Mouse (Mus musculus) neural tube, embryonic 12.5 days (tissue): ENCODE results near the gene Wdr61. TPM values are rescaled to one million over a fixed set of nuclear protein-coding genes. Genes with fewer than 3 reads are reported as not detected.
A peak's percentile ranks its signal among the peaks of the same experiment; 100 is the strongest.
"Not testable (repeated sequence)": the region's sequence is repeated elsewhere in the genome, so short reads cannot be mapped to it uniquely, and the experiment has no call there.

Experiments
- ATAC-seq: fragments of 200-750 bp; cut with Nextera tagmentation; 2 replicates; pipeline ENCODE4 v1.8.0; 2017; ENCODE audit warnings: low read depth, mild to moderate bottlenecking, moderate TSS enrichment, moderate library complexity; ENCODE audit not compliant: low FRiP score
- H3K27ac ChIP-seq: fragments of 300-500 bp; sonication (generic); 2 replicates; pipeline ENCODE4 v1.5.1; 2016
- H3K27me3 ChIP-seq: fragments of 300-500 bp; sonication (generic); replicated peaks from 2 replicates; pipeline ENCODE4 v1.6.1; 2016; ENCODE audit warnings: mild to moderate bottlenecking
- H3K36me3 ChIP-seq: fragments of 300-500 bp; sonication (generic); 2 replicates; pipeline ENCODE4 v1.6.1; 2016; ENCODE audit warnings: mild to moderate bottlenecking
- H3K4me1 ChIP-seq: fragments of 300-500 bp; sonication (generic); 2 replicates; pipeline ENCODE4 v1.6.1; 2016
- H3K4me2 ChIP-seq: fragments of 300-500 bp; sonication (generic); replicated peaks from 2 replicates; pipeline ENCODE4 v1.6.1; 2016; ENCODE audit warnings: mild to moderate bottlenecking
- H3K4me3 ChIP-seq: fragments of 300-500 bp; sonication (generic); 2 replicates; pipeline ENCODE4 v1.5.1; 2016
- H3K9ac ChIP-seq: fragments of 300-500 bp; sonication (generic); 2 replicates; pipeline ENCODE4 v1.6.1; 2016; ENCODE audit warnings: mild to moderate bottlenecking
- H3K9me3 ChIP-seq: fragments of 300-500 bp; sonication (generic); 2 replicates; pipeline ENCODE4 v1.6.1; 2016; ENCODE audit warnings: mild to moderate bottlenecking
- WGBS: fragments of 180-500 bp; shearing (Covaris S2); methylation state at CpG from one replicate; pipeline ENCODE4 v1.1.7; 2016; 5-methylcytosine and 5-hydroxymethylcytosine counted together
- polyA plus RNA-seq: library from polyadenylated mRNA; unstranded; fragments of >200 nt; fragmentation: Nextera tagmentation; extraction: Ambion mirVana; gene quantifications from 2 replicates; pipeline ENCODE4 v1.2.1, GENCODE M21; 2016

Gene Wdr61
- polyA plus RNA-seq, 1 experiment from 2014 or later, result 114 TPM

DNA sequence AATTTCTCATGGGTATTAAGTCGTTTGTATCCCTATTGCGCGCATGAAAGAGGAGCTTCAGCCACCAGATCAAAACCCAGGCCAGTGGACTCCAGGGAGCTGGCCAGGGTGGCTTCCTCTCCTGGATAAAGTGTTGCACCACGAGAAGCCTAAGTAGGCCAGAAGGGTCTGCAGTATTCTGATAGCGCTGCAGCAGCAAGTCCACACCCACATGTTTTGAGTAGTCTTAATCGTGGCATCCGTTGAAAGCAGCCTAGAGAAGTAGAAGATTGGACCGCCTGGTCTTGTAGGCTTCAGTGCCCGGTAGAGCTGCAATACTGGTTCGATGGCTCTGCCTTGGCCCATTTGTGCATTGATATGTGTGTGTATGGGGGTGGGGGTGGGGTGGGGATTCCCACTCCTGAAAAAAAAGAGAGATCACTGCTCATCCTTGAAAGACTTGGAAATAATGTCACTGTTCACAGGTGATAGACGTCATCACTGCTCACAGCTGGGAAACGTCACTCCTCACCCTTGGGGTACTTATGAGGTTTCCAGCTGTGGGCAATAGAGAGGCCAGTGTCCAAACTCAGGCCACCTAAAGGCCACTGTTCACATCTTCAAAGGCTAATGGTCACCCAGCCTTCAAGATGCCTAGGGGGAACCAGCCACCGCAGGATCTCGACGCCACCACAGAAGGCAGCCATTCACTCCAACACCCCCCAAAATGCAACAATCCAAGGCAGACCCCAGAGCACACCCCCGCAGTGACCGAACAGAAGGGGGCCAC lies 35.8 kb downstream of the Wdr61 start, which contains the start of gene Dnaja4:
Gene Dnaja4 (plus strand): TSS at position 556 of the 769 bp plus-strand sequence.
- peak; percentile 49 for ATAC-seq
- Histone ChIP-seq H3K9ac (peak within 1 kb of the TSS; percentile 62), H3K27ac (no peak within 1 kb of the TSS), H3K36me3 (no peaks in the 10 kb centered on the region), H3K4me1 (0 out of 2 replicates have a peak, but pooled peaks cover 16% of the 10 kb centered on the region), H3K9me3 (no peaks in the 10 kb centered on the region), H3K27me3 (peaks cover 33% of the 10 kb centered on the region), H3K4me3 (peak within 1 kb of the TSS; percentile 65), H3K4me2 (peak within 1 kb of the TSS; percentile 94)
- 67% methylated on average over 17 of the region's 17 CpGs for WGBS

DNA sequence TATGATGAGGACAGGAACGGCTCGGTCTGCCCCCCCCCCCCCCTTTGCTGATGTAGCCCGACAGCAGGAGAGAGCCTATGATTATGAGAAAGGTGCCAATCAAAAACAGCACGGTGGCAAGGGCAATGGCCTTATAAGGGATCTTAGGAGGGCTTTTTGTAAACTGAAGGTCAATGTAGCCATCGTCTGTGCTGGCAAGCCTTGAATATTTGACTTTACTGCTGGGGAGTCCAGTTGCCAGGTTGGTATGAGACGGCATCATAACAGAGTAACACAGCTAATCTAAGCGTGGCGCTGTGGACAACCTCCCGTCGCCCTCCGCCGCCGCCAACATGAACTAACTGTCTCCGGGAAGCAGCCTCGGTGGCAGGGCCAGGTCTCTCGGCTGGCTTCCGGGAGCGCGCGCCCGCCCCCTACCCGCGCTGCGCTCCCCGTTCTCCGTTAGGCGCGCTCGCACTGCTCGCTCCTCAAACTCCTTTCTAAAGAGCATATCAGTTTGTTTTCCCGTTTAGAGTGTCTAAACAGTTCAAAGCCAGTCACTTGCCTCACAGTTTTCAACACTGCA lies 43.0 kb downstream of the Wdr61 start:
- 0 out of 2 replicates have a peak, but pooled peaks have one; percentile 37 for ATAC-seq
- 6% methylated on average over 31 of the region's 31 CpGs for WGBS
- H3K9ac ChIP-seq, result 0 out of 2 replicates have a peak overlapping the region, but pooled peaks have one; percentile 39

DNA sequence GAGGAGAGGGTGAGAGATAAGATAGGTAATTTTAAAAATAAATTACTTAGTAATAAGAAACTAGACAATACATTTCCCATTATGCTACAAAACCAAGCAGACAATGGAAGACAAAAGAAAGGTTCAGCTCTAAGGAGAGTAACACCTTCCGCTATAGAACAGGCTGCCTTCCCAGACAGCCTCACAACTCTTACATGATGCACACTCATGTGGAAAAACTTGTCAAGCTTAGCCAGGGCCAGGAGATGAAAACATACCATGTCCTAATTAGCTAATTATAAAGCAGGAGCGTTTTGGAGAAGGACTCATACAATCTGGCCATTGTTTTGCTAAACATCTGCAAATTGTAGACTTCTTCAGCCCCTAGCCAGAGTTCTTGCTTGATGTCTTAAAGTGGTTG lies 43.6 kb downstream of the Wdr61 start:
- not testable (repeated sequence) for H3K27me3 ChIP-seq, H3K4me3 ChIP-seq, H3K9me3 ChIP-seq, H3K4me2 ChIP-seq, H3K27ac ChIP-seq, H3K4me1 ChIP-seq, ATAC-seq, H3K36me3 ChIP-seq, H3K9ac ChIP-seq
- 84% methylated on average over 2 of the region's 2 CpGs for WGBS

More for the DNA sequence above, 43.0 kb downstream of the Wdr61 start:
- Histone ChIP-seq H3K4me2 (peak overlapping the region; percentile 62), H3K4me3 (peak overlapping the region; percentile 18)
- not testable (repeated sequence) for H3K27me3 ChIP-seq, H3K27ac ChIP-seq, H3K9me3 ChIP-seq, H3K36me3 ChIP-seq, H3K4me1 ChIP-seq

DNA sequence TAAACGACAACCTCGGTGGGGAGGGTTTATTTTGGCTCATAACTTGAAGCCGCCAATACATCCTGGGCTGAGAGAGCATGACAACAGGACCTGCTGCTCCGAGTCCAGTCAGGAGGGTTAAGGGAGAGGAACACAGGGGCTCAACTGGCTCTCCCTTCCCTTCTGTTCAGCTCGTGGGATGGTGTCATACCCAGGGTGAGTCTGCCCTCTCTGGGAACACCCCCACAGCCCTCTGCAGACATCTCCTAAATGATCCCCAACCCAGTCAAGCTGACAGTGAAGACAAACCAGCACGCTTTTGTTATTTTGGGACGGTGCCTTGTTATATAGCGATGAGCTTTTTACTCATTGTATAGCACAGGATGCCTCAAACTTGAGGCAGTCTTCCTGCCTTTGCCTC lies 44.9 kb downstream of the Wdr61 start:
- no peak for ATAC-seq
- Histone ChIP-seq H3K9me3 (no peaks in the 10 kb centered on the region), H3K27ac (no peak overlapping the region), H3K4me3 (no peak overlapping the region), H3K4me2 (no peak overlapping the region), H3K36me3 (no peaks in the 10 kb centered on the region), H3K27me3 (peaks cover 3% of the 10 kb centered on the region; the same call in 1 of the 2 replicates), H3K9ac (no peak overlapping the region), H3K4me1 (no peaks in the 10 kb centered on the region)
- 76% methylated on average over 8 of the region's 8 CpGs for WGBS

DNA sequence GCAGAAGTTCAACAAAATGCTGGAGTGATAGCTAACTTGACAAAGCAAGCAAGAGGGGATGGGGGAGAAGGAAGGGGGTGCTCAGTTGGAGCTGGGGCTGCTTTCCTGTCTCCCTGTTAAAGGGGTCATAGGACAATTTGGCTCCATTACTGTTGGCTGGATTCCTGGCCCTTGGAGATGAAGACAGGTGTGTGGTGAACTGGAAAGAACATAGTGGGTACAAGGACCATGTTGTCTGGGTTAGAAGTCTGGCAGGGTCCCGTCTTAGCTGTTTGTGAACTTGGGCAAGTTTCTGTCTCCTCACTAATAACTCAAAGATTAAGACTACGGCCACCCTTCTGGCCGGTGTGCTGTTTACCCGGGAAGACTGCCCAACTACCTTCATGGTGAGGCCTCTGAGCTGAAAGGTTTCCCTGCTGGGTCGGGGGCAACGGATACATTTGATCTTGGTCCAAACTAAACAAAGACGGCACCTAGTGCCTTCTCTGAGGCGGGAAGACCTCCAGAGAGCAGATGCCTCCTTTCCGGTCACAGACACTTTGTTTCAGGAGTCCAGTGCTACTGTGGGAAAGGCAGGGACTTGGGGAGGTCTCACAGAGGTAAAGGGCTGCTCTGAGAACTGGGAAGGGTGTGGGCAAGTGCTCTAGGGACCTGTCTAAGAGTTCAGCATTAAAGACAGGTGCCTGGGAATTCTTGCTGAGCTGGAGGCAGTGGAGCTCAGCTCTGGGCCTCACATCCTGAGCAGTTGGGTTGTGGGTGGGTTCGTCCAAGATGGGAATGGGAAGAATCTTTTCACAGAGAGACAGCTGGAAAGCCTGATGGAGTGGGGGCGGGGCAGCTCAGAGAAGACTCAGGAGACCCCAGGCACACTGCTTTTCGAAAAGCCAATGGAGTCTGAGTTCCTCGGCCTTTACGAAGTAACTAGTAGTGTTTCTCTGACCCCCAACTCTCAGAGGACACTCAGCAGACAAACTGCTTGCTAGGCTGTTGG lies 46.8 kb downstream of the Wdr61 start:
- Histone ChIP-seq H3K4me3 (no peak overlapping the region), H3K27me3 (no peaks in the 10 kb centered on the region; the same call in 1 of the 2 replicates), H3K4me1 (no peaks in the 10 kb centered on the region), H3K4me2 (no peak overlapping the region), H3K9ac (no peak overlapping the region), H3K36me3 (no peaks in the 10 kb centered on the region), H3K9me3 (no peaks in the 10 kb centered on the region), H3K27ac (no peak overlapping the region)
- ATAC-seq, result no peak
- 63% methylated on average over 14 of the region's 14 CpGs for WGBS

DNA sequence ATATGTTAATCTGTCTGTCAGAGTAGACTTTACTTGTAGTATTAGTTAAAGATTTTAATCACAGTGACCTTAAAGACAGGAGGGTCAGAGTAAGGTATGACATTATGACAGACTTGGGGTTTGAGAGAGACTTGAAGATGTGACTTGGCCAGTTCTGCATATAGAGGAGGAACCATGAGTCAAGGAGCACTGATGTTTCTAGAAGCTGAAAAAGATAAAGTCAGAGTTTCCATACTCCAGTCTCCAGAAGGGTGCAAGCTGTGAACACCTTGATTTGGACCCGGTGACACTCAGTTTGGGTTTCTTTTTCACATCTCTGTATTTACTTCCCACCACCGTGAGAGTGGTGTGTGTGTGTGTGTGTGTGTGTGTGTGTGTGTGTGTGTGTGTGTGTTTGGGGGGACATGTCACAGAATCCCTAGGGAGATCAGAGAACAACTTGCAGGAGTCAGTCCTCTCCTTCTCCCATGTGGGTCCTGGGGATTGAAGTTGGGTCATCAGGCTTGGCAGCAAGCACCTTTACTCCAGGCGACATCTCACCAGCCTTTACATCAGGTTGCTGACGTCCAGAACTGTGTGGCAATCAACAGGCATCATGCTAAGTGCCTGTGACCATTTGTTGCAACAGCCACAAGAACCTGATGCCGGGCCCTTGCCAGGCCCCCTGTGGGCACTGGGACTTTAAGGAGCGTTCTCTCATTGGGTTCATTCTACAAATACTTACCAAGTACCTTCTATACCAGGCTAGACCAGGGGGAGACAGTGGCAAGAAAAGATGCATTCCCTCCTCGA lies 50.3 kb downstream of the Wdr61 start:
- WGBS, result 76% methylated on average over 7 of the region's 7 CpGs
- Histone ChIP-seq H3K4me3 (no peak overlapping the region), H3K9ac (no peak overlapping the region), H3K4me2 (no peak overlapping the region), H3K27me3 (no peaks in the 10 kb centered on the region), H3K4me1 (no peaks in the 10 kb centered on the region), H3K9me3 (no peaks in the 10 kb centered on the region), H3K27ac (no peak overlapping the region), H3K36me3 (no peaks in the 10 kb centered on the region)
- ATAC-seq, result no peak

DNA sequence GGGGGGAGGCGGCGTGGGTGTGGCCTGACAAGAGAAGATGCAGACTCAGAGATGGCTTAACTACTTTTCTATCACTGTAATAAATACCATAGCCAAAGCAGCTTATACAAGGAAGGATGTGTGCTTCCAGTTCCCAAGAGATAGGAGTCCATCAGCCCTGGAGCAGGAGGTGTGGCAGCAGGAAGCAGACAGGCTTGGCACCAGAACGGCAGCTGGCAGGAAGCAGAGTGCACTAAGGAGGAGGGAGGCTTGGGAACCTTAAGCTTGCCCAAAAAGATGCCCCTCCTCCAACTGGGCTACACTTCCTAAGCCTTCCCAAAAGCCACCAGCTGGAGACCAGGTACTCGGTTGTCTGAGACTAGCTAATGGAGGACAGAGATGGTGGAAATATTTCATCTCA lies 51.5 kb downstream of the Wdr61 start:
- Histone ChIP-seq H3K27ac (no peak overlapping the region), H3K9me3 (no peaks in the 10 kb centered on the region), H3K4me1 (no peaks in the 10 kb centered on the region), H3K4me3 (no peak overlapping the region), H3K36me3 (no peaks in the 10 kb centered on the region), H3K4me2 (no peak overlapping the region), H3K27me3 (no peaks in the 10 kb centered on the region), H3K9ac (no peak overlapping the region)
- ATAC-seq, result no peak
- WGBS, result 79% methylated on average over 4 of the region's 4 CpGs

DNA sequence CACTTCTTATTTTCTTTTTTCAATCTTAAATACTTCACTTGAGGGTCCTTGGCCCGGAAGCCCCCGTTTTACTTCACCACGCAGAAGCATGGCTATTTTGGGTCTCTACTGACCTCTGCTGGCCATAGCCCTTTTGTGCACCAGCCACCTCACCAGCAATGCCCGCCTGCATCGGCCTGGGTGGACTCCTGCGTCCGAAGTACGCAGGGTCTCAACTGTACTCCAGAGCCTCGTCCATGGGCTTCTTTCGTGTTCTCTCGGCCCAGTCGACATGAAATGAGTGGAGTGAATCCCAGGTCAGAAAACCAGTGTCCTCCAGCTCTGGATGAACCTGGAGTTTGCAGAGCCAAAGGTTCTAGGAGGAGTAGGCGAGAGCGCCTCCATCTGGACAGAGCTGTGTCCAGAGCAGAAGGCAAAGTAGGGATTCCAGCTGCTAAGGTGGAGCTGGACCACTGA lies 57.8 kb downstream of the Wdr61 start:
- no peaks in the 10 kb centered on the region for H3K27me3 ChIP-seq
- H3K27ac ChIP-seq, result no peak overlapping the region
- ATAC-seq, result peak; percentile 68
- H3K4me2 ChIP-seq, result peak overlapping the region; percentile 63
- peak overlapping the region; percentile 27 for H3K4me3 ChIP-seq
- under 1% methylated on average over 14 of the region's 14 CpGs for WGBS
- H3K9ac ChIP-seq, result 0 out of 2 replicates have a peak overlapping the region, but pooled peaks have one; percentile 44
- no peaks in the 10 kb centered on the region for H3K4me1 ChIP-seq
- H3K36me3 ChIP-seq, result no peaks in the 10 kb centered on the region
- no peaks in the 10 kb centered on the region for H3K9me3 ChIP-seq

DNA sequence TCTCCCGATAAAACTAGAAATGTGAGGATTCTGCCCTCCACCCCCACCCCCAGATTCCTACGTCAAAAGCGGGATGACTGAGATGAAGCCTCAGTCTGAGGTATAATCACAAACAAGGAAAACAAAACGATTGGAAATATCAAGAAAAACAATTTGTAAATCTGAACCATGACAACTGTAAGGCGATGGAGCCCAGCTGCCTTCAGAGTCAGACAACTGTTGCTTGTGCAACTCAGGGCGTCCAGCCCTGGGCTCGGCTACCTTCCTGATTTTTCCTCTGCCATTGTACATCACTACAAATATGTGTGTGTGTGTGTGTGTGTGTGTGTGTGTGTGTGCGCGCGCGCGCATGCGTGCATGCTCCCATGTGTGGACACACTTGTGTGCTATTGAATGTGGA lies 60.4 kb downstream of the Wdr61 start:
- Histone ChIP-seq H3K4me1 (no peaks in the 10 kb centered on the region), H3K9me3 (no peaks in the 10 kb centered on the region), H3K4me2 (no peak overlapping the region), H3K4me3 (no peak overlapping the region), H3K36me3 (no peaks in the 10 kb centered on the region), H3K27ac (no peak overlapping the region), H3K27me3 (no peaks in the 10 kb centered on the region), H3K9ac (no peak overlapping the region)
- WGBS, result 92% methylated on average over 13 of the region's 13 CpGs
- ATAC-seq, result no peak

DNA sequence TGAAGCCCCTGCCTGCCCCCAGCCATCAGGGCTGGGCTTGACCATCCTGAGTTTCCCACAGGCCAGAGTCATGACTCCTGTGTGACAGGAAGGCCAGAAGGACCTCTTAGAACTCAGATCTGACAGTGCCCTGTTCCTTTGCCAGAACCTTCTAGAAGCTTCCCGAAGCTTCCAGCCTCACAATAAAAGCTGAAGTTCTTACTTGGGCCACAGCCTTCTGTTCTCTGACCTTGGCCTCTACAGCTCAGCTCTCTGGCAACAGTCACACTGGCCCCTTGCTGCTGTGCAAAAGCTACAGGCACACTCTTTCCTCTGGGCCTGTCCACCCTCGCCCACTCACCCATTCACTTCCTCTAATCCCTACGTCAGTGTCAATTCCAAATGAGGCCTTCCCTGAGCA lies 62.4 kb downstream of the Wdr61 start:
- Histone ChIP-seq H3K27me3 (no peaks in the 10 kb centered on the region), H3K4me1 (no peaks in the 10 kb centered on the region), H3K27ac (no peak overlapping the region), H3K36me3 (no peaks in the 10 kb centered on the region), H3K9me3 (no peaks in the 10 kb centered on the region), H3K4me2 (no peak overlapping the region), H3K9ac (no peak overlapping the region), H3K4me3 (no peak overlapping the region)
- 86% methylated on average over 3 of the region's 3 CpGs for WGBS
- no peak for ATAC-seq

DNA sequence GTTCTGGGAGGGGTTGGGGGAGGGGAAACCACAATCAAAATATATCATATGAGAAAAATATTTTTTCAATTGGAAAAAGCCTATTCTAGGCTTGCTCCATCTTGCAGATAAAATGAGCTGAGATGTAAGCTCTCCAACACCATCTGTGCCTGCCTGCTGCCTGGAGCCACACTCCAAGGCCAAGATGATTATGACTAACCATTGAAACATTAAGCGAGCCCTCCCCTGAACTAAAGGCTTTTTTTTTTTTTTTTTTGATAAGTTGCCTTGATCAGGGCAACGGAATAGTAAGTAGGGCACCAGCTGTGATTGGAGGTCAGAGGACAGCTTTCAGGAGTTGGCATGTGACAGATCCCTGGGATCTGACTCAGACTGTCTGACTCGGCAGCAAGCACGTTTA lies 65.9 kb downstream of the Wdr61 start:
- Histone ChIP-seq H3K4me1 (no peaks in the 10 kb centered on the region), H3K4me3 (no peak overlapping the region), H3K36me3 (no peaks in the 10 kb centered on the region), H3K9me3 (no peaks in the 10 kb centered on the region; the same call in 1 of the 2 replicates), H3K4me2 (no peak overlapping the region), H3K27ac (no peak overlapping the region), H3K9ac (no peak overlapping the region), H3K27me3 (no peaks in the 10 kb centered on the region)
- 69% methylated on average over 4 of the region's 4 CpGs for WGBS
- no peak for ATAC-seq
